Mouse (Mus musculus) mammary gland, adult 2 months (tissue): Measurements from ENCODE around the gene Dnttip1. TPM values are rescaled to one million over a fixed set of nuclear protein-coding genes. Genes with fewer than 3 reads are reported as not detected.

Source experiments
- polyA plus RNA-seq: library from polyadenylated mRNA; depleted of rRNA; stranded (reverse); fragments of >200 nt; gene quantifications from 2 replicates; pipeline ENCODE4 v1.2.3, GENCODE M21; 2012; ENCODE audit warnings: low replicate concordance; rRNA removed

Gene Dnttip1
- 13.4 and 63.8 TPM in 2 replicates for polyA plus RNA-seq

GRCm38 (mm10) chr2:164745843-164746479, at the start of gene Dnttip1, which contains the start of gene Wfdc3:
TSS of gene Dnttip1 (plus strand) at chr2:164745983.
TSS of gene Wfdc3 (minus strand) at chr2:164745931.

DNA sequence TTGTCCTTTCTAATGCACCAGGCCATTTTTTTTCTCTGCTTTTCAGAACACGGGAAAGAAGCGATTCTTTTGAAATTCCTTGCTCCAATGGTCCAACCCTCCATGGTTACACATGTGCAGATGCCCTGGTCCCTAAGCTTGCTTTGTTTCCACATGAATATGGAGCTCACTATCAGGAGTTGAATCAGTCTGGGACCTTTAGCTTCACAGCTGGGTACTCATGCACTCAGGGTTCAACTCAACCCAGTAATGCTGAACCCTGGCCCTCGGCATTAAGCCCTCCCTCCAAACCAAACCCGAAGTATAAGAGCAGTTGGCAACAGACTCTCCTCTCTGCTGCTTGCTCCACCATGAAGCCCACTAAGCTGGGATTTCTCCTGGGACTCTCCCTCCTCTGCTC, 47.6 kb upstream of the Dnttip1 start, which contains the start of gene Spint4:
Spint4 (plus strand) TSS at position 301 of the 400 bp plus-strand sequence.

GRCm38 (mm10) chr2:164715005-164715404, 30.8 kb upstream of the Dnttip1 start, which contains the start of gene Spint5:
TSS of gene Spint5 (plus strand) at chr2:164715305.

DNA sequence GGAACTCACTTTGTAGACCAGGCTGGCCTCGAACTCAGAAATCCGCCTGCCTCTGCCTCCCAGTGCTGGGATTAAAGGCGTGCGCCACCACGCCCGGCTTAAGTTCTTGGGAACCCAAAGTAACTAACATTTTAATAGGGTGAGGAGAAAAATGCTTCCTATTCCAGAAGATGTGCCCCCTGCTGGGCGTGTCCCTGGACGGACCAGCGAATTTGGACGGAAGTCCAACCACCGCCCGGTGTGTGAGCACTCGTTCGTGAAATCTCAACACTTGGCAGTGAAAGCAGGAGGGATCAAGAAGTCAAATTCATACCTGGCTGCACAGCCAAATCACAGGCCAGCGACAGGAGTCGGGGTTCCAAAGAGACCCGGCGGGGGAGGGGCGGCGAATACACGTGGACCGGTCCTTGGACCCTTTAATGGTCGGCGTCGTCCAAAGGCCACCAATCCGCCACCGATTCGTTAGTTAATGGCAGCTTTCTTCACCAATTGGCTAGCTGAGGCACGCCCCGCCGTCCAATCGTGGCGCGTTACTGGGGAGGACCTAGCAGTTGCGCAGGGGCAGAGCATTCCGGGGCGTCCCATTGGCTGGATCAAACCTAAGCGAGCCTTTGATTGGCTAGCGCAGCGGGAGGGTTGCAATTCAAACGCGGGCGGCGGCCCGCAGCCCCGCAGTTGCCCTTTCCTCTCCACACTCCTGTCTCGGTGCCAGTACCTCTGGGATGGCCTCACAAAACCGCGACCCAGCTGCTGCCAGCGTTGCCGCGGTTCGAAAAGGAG, 23.7 kb downstream of the Dnttip1 start, which contains the start of gene Ube2c:
Ube2c (plus strand) TSS at position 641 of the 780 bp plus-strand sequence.

DNA sequence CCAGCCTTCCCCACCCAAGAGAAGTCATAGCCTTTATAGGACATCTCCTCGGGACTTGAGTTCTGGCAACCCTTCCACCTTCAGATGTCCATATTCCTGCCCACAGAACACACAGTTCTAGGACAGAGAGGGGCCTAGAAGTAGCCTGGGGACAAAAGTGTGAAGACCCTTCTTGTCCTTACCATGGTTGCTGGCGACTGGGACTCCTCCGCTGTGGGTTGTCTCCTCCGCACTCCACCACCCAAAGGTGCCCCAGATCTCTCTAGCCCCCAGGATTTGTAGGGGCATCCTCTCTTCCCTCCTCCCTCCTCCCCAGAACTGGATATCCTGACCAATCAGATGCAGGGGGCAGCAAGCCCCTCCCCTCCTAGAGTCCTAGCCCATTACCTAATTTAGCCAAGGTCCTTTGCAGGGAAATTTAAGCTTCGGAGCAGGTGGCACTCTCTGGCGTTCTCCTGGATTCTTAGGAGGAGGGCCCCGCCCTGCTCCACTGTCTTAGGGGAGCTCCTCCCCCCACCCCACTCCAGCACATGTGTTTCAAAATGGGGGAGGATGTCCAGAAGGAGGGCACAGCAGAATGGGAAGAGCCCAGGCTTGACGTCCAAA, 33.8 kb downstream of the Dnttip1 start, which contains the start of gene Tnnc2:
Tnnc2 (minus strand) TSS at position 487 of the 606 bp plus-strand sequence.

GRCm38 (mm10) chr2:164785481-164786387, 40.0 kb downstream of the Dnttip1 start, which contains the start of gene Snx21:
TSS of gene Snx21 (plus strand) at chr2:164785823.

GRCm38 (mm10) chr2:164804533-164805331, 58.9 kb downstream of the Dnttip1 start, which contains the start of the genes Acot8 and Zswim3:
TSS of gene Acot8 (minus strand) at chr2:164804882.
TSS of gene Zswim3 (plus strand) at chr2:164805098.

Other genes with a start within 250 kb of the Dnttip1 start
- gene Pigt, start 248.5 kb upstream of the Dnttip1 start, polyA plus RNA-seq: 120 and 165 TPM in 2 replicates
- 202 and 262 TPM in 2 replicates for gene Wfdc2, start 183.6 kb upstream of the Dnttip1 start, polyA plus RNA-seq
- not detected in 2 replicates for gene Spint3, start 172.5 kb upstream of the Dnttip1 start, polyA plus RNA-seq
- gene Wfdc6a, start 160.5 kb upstream of the Dnttip1 start, polyA plus RNA-seq: not detected in 2 replicates
- gene Eppin, start 152.4 kb upstream of the Dnttip1 start, polyA plus RNA-seq: not detected in 2 replicates
- not detected in 2 replicates for gene Wfdc6b, start 132.5 kb upstream of the Dnttip1 start, polyA plus RNA-seq
- not detected in 2 replicates for gene Wfdc8, start 132.4 kb upstream of the Dnttip1 start, polyA plus RNA-seq
- not detected in 2 replicates for gene Wfdc16, start 107.2 kb upstream of the Dnttip1 start, polyA plus RNA-seq
- gene Wfdc10, start 89.9 kb upstream of the Dnttip1 start, polyA plus RNA-seq: not detected in 2 replicates
- gene Wfdc9, start 89.4 kb upstream of the Dnttip1 start, polyA plus RNA-seq: not detected in 2 replicates
- gene Wfdc11, start 71.9 kb upstream of the Dnttip1 start, polyA plus RNA-seq: not detected in 2 replicates
- not detected in 2 replicates for gene Wfdc13, start 60.9 kb upstream of the Dnttip1 start, polyA plus RNA-seq
- gene Spint4, start 47.5 kb upstream of the Dnttip1 start, polyA plus RNA-seq: not detected in 2 replicates
- gene Spint5, start 30.7 kb upstream of the Dnttip1 start, polyA plus RNA-seq: not detected in 2 replicates
- gene Wfdc3, start 52 bp upstream of the Dnttip1 start, polyA plus RNA-seq: 0.87 and 2.8 TPM in 2 replicates
- gene Ube2c, start 23.9 kb downstream of the Dnttip1 start, polyA plus RNA-seq: 14.8 and 17.3 TPM in 2 replicates
- 2.1 and 1,412 TPM in 2 replicates for gene Tnnc2, start 34.0 kb downstream of the Dnttip1 start, polyA plus RNA-seq
- gene Snx21, start 39.8 kb downstream of the Dnttip1 start, polyA plus RNA-seq: 32.9 and 57.5 TPM in 2 replicates
- 36.3 and 58.2 TPM in 2 replicates for gene Acot8, start 58.9 kb downstream of the Dnttip1 start, polyA plus RNA-seq
- gene Zswim3, start 59.1 kb downstream of the Dnttip1 start, polyA plus RNA-seq: 2.7 and 4.5 TPM in 2 replicates
- 14.4 and 16.0 TPM in 2 replicates for gene Zswim1, start 76.7 kb downstream of the Dnttip1 start, polyA plus RNA-seq
- 0.22 TPM in 1 of 2 replicates, not detected in the other for gene Spata25, start 82.6 kb downstream of the Dnttip1 start, polyA plus RNA-seq
- 329 and 398 TPM in 2 replicates for gene Ctsa, start 86.9 kb downstream of the Dnttip1 start, polyA plus RNA-seq
- gene Neurl2, start 87.5 kb downstream of the Dnttip1 start, polyA plus RNA-seq: 11.2 and 17.7 TPM in 2 replicates
- 327 and 423 TPM in 2 replicates for gene Pltp, start 111.7 kb downstream of the Dnttip1 start, polyA plus RNA-seq
- 28.2 and 59.8 TPM in 2 replicates for gene Pcif1, start 133.3 kb downstream of the Dnttip1 start, polyA plus RNA-seq
- 33.2 and 49.0 TPM in 2 replicates for gene Zfp335, start 165.8 kb downstream of the Dnttip1 start, polyA plus RNA-seq
- gene Mmp9, start 194.8 kb downstream of the Dnttip1 start, polyA plus RNA-seq: 21.9 and 24.5 TPM in 2 replicates
- gene Slc12a5, start 214.8 kb downstream of the Dnttip1 start, polyA plus RNA-seq: 3.0 TPM in 2 replicates